Mouse (Mus musculus): Measurements from ENCODE around the gene Fgf6.

Gene Fgf6

DNA sequence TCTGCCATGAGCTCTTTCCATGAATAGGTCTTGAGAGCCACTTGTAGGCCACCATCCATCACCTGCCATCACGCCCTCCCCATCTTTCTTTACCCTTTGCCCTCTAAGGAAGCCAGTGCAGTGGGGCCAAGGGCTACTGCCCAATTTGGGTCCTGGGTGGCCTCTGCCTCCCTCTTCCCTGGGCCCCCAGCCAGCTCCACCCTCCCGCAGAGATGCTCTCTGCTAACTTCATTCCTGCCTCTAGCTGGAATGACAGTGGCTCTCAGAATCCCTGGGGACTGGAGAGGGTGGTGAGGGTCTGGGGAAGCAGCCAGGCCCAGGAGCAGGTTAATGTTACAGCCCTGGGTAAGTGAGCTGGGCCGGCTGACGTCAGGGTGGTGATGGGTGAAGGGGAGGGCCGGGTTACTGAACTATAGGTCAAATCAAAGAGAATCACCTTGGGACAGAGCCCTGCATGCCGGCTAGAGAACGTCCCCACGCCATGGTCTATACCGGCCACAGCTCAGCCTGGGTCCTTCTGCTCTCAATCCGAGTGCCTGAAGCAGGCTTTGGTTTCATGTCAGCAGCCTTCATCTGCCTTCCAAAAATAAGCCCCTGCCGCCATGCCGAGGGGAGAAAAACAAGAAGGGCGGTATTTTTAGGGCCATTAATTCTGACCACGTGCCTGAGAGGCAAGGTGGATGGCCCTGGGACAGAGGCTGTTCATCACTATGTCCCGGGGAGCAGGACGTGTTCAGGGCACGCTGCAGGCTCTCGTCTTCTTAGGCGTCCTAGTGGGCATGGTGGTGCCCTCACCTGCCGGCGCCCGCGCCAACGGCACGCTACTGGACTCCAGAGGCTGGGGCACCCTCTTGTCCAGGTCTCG, at the start of gene Fgf6:
Gene Fgf6 (plus strand): TSS at position 681 of the 865 bp plus-strand sequence.
- in situ Hi-C loops (cut with MboI; ENCODE audit: low sequenced_read_pairs): no loop called here

DNA sequence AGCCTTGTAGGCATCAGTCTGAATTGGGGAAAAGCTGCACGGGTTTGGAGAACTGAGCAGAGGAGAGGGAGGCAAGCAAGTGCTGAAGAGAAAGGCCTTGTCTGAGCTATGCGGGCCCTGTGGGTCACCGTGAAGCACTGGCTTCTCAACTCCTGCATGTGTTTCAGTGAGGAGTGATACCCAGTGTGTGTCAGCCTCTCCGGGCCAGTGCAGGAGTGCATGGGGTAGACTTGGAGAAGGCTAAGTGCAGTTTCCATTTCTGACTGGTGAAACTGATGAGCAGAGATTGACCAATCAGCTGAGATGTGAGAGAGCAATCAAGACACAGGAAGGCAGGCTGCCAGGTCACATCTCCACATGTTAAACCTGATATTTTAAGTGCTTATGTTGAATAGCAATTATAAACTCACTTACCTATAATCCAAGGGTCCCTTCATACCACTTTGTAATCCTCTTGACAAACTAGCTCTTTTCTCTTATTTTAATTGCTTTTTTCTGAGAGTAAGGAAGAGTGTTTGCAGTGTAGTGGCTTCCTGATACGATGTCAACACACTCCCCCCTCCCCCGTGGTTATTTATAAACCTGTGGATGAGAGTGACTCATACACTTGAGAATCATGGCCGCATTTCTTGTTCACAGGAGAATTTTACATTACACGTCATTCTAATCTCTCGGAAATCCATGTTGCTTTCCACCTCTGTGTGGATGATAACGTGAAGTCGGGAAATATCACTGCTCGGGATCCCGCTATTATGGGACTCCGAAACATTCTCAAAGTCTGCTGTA, 49.0 kb upstream of the Fgf6 start:
- in situ Hi-C loops (cut with MboI; ENCODE audit: low sequenced_read_pairs): no loop called here

DNA sequence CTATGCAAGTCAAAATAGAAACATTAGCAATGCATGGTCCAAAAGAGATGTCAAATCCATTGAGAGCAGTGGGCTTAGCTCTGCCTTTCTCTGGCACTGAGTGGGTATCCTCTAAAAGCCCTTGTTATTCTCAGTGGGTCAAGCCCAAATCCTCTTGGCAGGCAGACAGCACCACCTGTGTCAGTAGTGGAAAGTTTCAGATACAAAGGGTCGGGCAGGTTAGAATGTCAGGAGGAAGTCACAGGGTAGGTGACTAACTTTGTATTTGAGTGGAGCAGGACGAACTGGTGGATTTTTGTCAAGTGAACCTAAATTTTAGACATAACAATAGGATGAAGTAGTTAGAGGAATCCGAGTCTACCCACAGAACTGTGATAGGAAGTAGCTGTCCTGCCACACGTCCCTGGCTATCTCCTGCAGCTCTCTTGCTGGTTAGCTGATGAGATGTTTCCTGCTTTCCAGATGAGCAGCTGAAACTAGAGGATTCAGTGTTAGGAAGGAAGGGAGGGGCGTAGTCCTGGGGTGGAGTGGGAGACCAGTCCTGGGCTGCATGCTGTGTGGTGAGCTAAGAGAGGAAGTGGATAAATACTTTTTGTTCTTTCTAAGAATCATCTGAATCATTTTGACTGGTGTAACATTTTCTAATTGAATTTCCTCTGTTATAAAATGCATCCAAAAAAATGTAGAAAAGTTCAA, 33.7 kb upstream of the Fgf6 start:
- in situ Hi-C loops (cut with MboI; ENCODE audit: low sequenced_read_pairs): no loop called here

DNA sequence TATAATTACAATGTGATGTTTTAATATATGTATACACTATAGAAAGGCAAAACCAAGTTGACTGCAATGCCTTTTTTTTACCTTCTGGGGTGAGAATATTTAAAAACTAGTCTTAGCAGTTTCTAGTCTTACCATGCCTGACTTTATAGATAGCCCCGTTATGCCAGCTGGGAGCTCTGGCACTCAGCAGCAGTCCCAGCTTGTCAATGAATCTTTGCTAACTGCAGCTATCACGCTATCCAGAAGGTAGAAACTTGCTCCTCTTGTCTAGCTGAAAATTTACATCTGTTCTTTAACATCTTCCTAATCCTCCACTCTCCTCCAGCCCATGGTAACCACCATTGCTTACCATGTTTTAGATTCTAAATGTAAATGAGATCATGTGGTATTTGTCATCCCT, 21.7 kb upstream of the Fgf6 start:
- in situ Hi-C loops (cut with MboI; ENCODE audit: low sequenced_read_pairs): no loop called here

DNA sequence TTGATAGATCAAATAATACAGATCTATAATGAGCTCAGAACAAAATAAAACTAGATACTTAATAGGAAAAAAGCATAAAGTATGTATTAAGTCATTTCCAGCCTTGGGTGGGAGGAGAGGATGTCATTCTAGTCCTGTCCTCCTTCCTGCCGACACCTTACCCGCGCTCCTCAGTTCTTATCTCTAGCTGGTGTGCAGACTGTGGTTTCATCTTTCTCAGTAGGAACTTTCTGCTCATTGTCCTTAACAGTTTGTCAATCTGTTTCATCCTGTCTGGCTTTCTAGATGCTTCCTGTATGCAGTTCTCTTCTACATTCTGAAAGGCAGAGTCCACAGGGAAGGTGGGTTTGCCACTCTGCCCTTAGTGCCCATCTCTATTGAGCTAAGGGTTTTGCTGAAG, 19.9 kb upstream of the Fgf6 start:
- in situ Hi-C loops (cut with MboI; ENCODE audit: low sequenced_read_pairs): no loop called here

DNA sequence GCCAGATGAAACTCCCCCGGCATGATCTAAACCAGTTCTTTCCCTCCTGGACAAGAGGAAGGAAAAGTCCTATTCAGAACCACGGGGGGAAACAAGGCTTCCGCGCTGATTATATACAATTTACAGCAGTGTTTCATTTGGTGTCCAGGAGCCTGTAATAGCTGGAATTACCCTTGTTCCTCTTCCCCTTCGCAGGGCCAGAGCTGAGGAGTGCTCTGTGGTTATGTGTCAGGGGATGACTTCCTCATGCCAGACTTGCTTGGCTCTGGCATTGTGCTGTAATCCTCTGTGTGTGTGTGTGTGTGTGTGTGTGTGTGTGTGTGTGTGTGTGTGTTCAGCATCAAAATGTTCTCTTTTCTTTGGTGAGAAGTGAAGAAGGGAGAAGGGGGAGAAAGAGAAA, 19.0 kb upstream of the Fgf6 start:
- in situ Hi-C loops (cut with MboI; ENCODE audit: low sequenced_read_pairs): no loop called here

DNA sequence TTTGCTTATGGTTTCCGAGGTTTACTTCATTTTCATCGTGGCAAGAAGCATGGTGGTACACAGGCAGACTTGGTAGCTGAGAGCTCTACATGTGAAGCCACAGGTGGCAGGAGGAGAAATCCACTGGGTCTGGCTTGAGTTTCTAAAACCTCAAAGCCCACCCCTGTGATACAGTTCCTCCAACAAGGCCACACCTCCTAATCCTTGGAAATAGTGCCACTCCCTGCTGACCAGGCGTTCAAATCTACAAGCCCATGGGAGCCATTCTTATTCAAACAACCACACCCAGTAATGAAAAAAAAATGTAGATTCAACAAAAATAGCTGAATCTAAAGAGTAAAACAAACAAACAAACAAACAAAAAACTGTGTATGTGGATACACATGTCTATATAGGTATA, 9.7 kb upstream of the Fgf6 start:
- in situ Hi-C loops (cut with MboI; ENCODE audit: low sequenced_read_pairs): no loop called here

DNA sequence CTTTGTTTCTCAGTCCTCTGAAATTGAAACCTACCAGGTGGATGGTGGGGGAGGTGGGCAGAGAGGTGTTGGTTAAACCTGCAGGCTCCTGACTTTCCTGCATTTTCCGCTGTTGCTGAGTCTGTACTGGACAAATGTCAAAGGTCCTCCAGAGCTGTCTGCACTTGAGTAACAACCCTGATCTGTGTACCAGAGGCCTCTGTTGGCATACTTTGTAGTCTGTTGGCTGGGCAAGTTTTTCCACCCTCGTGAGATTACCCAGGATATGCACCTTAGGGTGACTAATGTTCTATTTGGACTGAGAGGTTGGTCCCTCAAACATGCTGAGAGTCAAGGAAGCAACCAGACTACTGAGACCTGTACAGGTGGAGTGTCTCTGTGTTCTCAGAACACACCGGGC, 8.8 kb upstream of the Fgf6 start:
- in situ Hi-C loops (cut with MboI; ENCODE audit: low sequenced_read_pairs): no loop called here

DNA sequence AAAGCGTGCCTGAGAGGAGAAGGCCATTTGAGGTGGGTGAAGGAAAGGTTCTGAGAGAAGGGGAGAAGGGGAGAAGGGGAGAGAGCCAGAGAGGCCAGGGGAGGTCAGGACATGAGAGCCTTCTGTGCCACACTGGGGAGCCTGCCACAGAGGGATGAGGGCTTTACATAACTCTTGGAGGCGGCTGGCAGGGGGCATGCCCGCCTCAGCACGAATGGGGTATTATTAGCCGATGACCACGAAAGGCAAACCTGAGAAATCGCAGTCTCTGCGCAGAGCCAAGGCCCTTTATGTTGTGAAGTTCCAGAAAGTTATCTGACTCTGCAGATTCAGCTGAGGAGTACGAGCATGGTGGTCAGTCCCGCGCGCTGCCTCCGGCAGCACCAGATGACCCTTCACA, 5.4 kb upstream of the Fgf6 start:
- in situ Hi-C loops (cut with MboI; ENCODE audit: low sequenced_read_pairs): no loop called here

DNA sequence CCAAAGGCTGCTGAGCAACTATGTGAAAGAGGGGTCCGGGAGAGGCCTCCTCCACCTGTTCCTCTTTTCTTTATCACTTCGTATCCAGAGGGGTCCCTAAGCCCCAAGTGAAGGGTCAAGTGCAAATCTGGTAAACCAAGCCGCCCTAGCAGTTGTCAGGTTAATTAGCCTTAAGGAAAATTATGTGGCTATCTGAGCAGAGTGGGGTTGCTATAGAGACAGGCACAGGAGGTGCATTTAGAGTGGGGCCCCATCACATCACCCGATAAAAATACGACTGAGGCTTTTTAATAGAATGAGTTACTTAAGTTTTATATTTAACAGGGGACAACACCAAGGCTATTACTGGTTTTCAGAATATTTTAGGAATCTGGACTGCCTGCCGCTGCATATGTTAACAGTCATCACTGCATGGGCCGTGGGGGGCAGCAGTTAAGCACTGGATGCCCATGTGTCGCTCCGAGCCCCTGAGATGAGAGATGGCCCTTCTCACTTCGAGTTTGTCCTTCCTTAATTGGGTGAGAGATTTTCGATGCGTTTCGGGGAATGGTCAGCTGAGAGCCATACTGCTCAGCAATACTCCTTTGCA, 3.3 kb upstream of the Fgf6 start:
- in situ Hi-C loops (cut with MboI; ENCODE audit: low sequenced_read_pairs): no loop called here

DNA sequence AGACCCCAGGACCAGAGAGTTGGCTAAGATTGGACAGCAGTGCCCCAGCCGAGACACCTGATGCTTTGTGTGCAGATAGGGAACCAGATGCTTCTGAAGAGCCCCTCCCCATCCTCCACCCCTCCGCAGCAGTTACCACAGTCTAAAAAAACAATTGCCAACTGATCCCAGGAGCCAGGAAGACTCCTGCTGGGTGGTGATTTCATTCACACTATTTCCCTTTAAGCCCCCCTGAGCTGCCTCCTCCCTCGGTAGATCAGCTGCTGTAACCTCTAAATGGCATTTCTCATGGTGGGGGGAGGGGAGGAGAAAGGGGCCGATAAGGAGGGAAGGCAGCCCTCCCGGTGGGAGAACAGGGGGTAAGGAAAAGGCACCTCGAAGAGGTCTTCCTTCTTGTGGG, 3.9 kb downstream of the Fgf6 start:
- in situ Hi-C loops (cut with MboI; ENCODE audit: low sequenced_read_pairs): no loop called here

DNA sequence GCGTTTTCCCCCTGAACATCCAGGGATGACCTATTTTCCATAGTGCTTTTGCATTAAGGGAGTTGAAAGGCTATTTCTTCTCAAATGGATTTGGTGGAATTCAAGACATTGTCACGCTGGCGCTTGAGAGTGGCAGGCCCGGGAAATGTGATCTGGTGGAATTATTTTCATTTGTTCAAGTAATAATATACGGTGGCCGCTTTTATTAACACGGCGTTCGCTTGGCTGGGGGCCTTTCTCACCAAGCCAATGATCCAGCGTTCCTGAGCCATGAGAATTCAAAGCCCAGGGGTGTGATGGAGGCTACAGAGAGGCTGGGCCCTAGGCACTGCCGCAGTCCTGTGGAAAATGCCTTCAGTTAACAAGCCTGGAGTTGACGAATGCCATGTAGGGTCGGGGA, 5.0 kb downstream of the Fgf6 start:
- in situ Hi-C loops (cut with MboI; ENCODE audit: low sequenced_read_pairs): no loop called here

DNA sequence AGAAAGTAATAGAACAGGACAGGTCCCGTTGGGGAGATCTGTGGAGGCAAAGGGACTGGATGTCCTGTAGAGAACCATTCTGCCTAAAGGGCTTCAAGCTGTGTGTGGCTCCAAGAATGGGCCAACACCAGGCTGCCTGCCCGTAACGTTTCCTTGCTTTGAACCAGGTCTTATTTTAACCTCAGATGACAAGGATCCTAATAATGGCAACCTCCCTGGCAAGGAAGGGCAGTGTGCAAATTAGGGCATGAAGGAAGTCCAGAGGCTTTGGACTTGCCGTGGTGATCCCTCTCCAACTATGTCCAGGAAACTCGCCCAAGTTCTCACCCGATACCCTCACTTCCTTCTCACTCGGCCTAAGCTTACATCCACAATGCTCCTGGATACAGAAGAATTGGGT, 9.4 kb downstream of the Fgf6 start:
- in situ Hi-C loops (cut with MboI; ENCODE audit: low sequenced_read_pairs): no loop called here

DNA sequence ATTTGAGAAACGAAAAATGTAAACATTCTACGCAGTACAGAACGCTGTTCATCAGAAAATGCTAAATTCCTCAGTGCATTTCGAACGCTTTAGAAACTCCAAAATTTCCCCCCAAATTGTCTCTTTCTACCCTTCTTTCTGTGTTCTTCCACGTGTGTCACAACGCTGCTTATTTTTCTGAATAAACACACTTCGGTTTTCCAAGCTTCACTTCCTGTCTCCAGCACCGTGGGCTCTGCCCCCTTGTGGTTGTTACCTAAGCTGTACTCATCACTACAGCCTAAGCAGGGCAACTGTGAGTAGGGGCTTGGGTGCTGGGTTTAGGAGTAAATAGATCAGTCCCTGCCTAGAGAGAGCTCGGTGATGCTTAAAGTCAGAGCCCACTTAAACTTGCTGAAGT, 19.4 kb downstream of the Fgf6 start:
- in situ Hi-C loops (cut with MboI; ENCODE audit: low sequenced_read_pairs): no loop called here

DNA sequence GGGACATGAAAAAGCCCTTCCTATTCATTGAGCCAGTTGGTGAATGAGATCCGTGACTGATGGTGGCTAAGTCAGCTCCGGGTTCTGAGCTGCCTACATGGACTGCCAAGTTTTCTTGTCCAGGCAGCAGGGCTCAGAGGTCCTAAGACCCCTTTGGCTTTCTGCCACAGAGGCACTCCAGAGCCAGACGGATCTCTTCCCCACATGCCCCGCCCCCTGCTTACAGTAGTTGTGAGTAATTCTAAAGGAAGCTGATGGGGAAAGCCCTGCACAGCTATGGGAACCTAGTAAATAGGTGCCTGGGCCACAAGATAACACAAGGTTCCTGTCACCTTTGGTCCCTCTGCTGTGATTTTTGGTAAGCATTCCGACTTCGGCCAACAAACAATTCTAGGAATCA, 29.5 kb downstream of the Fgf6 start:
- in situ Hi-C loops (cut with MboI; ENCODE audit: low sequenced_read_pairs): no loop called here

DNA sequence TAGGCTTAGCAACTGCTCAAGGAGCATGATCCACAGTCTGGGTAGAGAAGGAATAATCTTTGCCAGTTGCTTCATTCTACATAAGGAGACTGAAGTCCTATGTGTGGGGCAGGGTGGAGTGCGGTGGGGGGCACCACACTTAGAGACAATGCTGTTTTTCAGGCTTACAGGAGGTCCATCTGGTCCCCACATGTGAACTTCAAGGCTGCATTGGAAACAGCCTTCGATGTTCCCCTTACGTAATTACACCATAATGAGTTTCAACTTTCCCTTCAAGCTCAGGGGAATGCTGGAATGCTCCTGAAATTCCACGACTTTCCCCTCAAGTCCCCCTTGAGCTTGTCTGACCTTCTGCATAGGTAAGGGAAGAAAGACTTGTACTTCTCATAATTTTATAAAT, 35.5 kb downstream of the Fgf6 start:
- in situ Hi-C loops (cut with MboI; ENCODE audit: low sequenced_read_pairs): no loop called here

DNA sequence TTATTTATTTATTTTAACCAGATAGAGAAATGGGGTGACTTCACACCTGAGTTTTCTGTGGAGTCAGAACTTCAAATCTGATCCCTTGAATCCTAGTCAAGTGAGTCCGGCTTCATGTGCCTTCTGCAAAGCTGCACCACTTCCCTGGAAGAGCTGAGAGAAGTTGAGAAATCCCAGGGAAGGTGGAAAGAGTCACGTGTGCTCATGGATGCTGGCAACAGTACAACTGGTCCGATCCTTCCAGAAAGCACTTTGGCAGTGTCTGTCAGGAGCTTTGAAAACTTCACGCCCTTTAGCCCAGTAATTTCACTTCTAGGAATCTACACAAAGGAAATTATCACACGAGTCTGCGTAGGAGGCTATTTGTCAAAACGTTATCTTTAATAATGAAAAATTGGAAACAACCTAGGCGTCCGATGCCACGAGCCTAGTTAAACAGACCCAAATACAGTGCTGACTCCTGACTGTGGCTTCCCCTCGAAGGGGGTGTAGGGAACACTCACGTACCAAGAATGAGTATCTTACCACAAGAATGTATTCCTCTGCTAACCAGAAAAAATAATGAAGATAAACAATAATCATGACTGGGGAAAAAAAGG, 41.7 kb downstream of the Fgf6 start:
- in situ Hi-C loops (cut with MboI; ENCODE audit: low sequenced_read_pairs): no loop called here

DNA sequence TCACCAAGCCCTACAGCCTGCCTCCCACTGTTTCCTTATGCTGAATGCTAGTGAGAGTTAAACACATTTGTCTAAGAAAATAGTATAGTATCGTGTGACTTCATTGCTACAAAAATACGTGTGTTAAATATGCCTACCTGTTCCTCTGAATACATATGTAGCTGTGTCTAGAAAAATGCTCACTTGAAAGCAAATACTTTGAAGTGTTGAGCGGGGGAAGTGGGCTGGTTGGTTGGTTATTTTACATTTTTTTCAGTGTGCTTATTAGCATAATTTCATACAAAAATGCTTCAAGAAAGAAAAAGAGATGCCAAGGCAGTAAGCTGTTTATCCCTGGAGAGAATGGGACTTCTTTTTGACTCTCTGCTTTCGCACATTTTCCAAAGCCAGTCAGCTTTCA, 44.6 kb downstream of the Fgf6 start:
- in situ Hi-C loops (cut with MboI; ENCODE audit: low sequenced_read_pairs): no loop called here

DNA sequence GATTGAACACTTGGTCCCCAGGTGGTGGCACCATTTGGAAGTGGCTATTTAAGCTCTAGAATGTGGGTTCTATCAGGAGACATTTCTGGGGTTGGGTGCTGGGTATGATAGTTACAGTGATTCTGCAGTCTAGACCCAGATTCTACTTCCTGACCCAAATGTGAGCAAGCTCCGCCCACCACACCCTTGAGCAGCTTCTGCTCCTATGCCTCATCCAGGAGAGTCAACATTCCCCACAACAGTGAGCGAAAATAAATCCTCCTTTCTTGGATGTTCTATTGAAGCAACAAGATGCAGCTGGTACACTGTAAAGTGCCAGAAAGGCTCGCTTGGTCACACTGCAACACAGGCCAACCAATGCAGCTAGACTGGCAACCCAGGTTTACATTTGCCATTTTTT, 48.5 kb downstream of the Fgf6 start:
- in situ Hi-C loops (cut with MboI; ENCODE audit: low sequenced_read_pairs): no loop called here

DNA sequence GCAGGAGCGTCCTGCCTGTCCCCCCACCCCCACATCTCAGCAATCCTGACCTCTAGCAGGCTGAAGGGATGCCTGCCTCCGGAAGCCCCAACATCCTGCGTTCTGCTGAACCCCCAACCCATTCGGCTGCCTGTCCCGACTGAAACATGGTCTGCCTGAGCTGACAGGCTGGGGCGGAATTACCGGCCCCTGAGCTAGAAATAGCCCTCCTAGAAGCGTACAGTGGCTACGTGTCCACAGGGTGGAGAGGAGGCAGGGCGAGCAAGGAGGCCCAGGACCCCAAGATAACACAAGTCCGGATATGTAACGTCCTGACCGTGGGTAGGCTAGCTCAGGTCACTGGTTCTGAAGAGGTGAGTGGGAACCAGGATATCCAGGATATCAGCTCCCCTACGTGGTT, 49.4 kb downstream of the Fgf6 start:
- in situ Hi-C loops (cut with MboI; ENCODE audit: low sequenced_read_pairs): no loop called here

DNA sequence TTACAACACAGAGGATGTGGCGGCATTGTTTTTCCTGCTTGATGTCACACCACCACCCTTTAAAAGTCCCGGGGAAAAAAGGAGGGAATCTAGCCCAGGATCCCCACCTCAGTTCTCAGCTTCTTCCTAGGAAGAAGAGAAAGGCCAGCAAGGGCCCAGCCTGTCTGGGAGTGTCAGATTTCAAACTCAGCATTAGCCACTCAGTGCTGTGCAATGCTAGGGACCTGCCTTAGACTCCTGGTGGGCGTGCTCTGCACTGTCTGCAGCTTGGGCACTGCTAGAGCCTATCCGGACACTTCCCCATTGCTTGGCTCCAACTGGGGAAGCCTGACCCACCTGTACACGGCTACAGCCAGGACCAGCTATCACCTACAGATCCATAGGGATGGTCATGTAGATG, 57.4 kb downstream of the Fgf6 start, which contains the start of gene Fgf23:
Gene Fgf23 (plus strand): TSS at position 86 of the 400 bp plus-strand sequence.
- in situ Hi-C loops (cut with MboI; ENCODE audit: low sequenced_read_pairs): no loop called here

Measured in CH12F3 (cell line).